Mouse (Mus musculus): ENCODE measurements around the gene Fsd1l. TPM values are rescaled to one million over a fixed set of nuclear protein-coding genes. Genes with fewer than 3 reads are reported as not detected.

Gene Fsd1l
- total and polyA plus RNA-seq, 3 experiments, result 0.25 to 0.39 (median 0.26) TPM

DNA sequence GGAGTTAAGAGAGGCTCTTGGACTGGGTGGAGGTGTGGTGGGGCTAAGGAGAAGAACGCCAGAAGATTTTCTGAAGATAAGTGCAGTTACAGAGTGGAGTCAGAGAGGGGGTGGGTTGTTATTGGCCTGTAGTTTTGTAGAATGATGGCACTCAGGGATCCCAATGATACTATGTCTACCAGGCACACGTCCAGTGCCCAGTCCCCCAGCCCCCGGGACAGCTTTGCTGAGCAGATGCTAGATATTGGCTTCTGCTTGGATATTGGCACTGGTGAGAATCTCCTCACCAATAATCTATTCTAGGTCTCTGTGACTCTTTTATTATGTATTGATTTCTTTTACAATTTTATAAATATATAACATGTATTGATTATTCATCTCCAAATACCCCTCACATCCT lies 6.0 kb upstream of the Fsd1l start:
- H3K36me3 ChIP-seq (replicated peaks in 1 of 2; ENCODE audit: control insufficient read depth in 1 of 2, insufficient read depth in 1 of 2, low read length in 1 of 2), result no peaks in the 10 kb centered on the region
- no peak overlapping the region for H3K4me2 ChIP-seq (ENCODE audit: insufficient read depth, low read depth, poor library complexity, severe bottlenecking)
- dilution Hi-C loops (cut with MboI; ENCODE audit: extremely low pct_ligation_motif_present, extremely low pct_unique_long_range_greater_than_20kb, low sequenced_read_pairs) (no loop called here), in situ Hi-C loops (cut with MboI; ENCODE audit: low pct_ligation_motif_present, low pct_unique_long_range_greater_than_20kb, low sequenced_read_pairs) (loop anchor here (10.0 kb wide), 1 partner anchor 90 kb away; the partner anchor contains the start of gene Fktn)
- no peak for DNase-seq (ENCODE audit: extremely low read depth)
- peaks cover 2% of the 10 kb centered on the region for H3K27me3 ChIP-seq (replicated peaks)
- no peak for TF ChIP-seq PAX5 (IDR thresholded peaks at IDR 0.05; ENCODE audit: low read length)
- TF ChIP-seq KAT2A (IDR thresholded peaks at IDR 0.05; ENCODE audit: insufficient replicate concordance, low read length), result no peak
- TF ChIP-seq GABPA (IDR thresholded peaks at IDR 0.05; ENCODE audit: insufficient replicate concordance, low read depth, low read length), result no peak
- peaks cover 4 to 11% of the 10 kb centered on the region in 2 experiments for H3K4me1 ChIP-seq (ENCODE audit: control insufficient read depth in 1 of 2, insufficient read depth in 2 of 2)
- no peaks in the 10 kb centered on the region for H3K79me2 ChIP-seq (replicated peaks; ENCODE audit: control insufficient read depth, extremely low read depth, insufficient read depth, poor library complexity, severe bottlenecking)
- no peak overlapping the region for H3K4me3 ChIP-seq (replicated peaks in 1 of 3; ENCODE audit: low read depth in 2 of 3, low read length in 2 of 3, poor library complexity in 1 of 3)
- H3K27ac ChIP-seq (ENCODE audit: insufficient read depth, low read depth), result no peak overlapping the region
- no peak overlapping the region for H3K9ac ChIP-seq (ENCODE audit: insufficient read depth, low read depth)
- H3K9me3 ChIP-seq (replicated peaks; ENCODE audit: low read length), result no peaks in the 10 kb centered on the region

GRCm38 (mm10) chr4:53628924-53629323 lies 2.3 kb upstream of the Fsd1l start:
- Histone ChIP-seq H3K4me1 (ENCODE audit: control insufficient read depth in 1 of 2, insufficient read depth in 2 of 2) (no peaks in the 10 kb centered on the region; a peak in 1 of 4 replicates), H3K4me2 (ENCODE audit: insufficient read depth, low read depth, poor library complexity, severe bottlenecking) (no peak overlapping the region), H3K9me3 (replicated peaks; ENCODE audit: low read length) (no peaks in the 10 kb centered on the region), H3K4me3 (replicated peaks in 1 of 3; ENCODE audit: low read depth in 2 of 3, low read length in 2 of 3, poor library complexity in 1 of 3) (no peak overlapping the region), H3K36me3 (replicated peaks in 1 of 2; ENCODE audit: control insufficient read depth in 1 of 2, insufficient read depth in 1 of 2, low read length in 1 of 2) (no peaks in the 10 kb centered on the region), H3K27ac (ENCODE audit: insufficient read depth, low read depth) (no peak overlapping the region), H3K79me2 (replicated peaks; ENCODE audit: control insufficient read depth, extremely low read depth, insufficient read depth, poor library complexity, severe bottlenecking) (no peaks in the 10 kb centered on the region), H3K27me3 (replicated peaks) (peaks cover 12% of the 10 kb centered on the region), H3K9ac (ENCODE audit: insufficient read depth, low read depth) (no peak overlapping the region)
- TF ChIP-seq POLR2AphosphoS2 (IDR thresholded peaks at IDR 0.05; ENCODE audit: low read depth, low read length), result no peak
- TF ChIP-seq HCFC1 (IDR thresholded peaks at IDR 0.05; ENCODE audit: low read depth, low read length), result no peak
- TF ChIP-seq KAT2A (IDR thresholded peaks at IDR 0.05; ENCODE audit: insufficient replicate concordance, low read length), result no peak
- no peak for TF ChIP-seq CTCF (conservative IDR thresholded peaks at IDR 0.05 in 1 of 2, IDR thresholded peaks at IDR 0.05 in 1 of 2; ENCODE audit: low read depth in 2 of 2, low read length in 2 of 2)
- no peak for TF ChIP-seq CHD2 (IDR thresholded peaks at IDR 0.05; ENCODE audit: low read length)
- TF ChIP-seq TBP (conservative IDR thresholded peaks at IDR 0.05; ENCODE audit: low read depth, low read length), result no peak
- no peak for TF ChIP-seq MYC (IDR thresholded peaks at IDR 0.05; ENCODE audit: low read depth, low read length)
- TF ChIP-seq ZKSCAN1 (IDR thresholded peaks at IDR 0.05; ENCODE audit: borderline replicate concordance, low read depth, low read length), result no peak
- TF ChIP-seq UBTF (IDR thresholded peaks at IDR 0.05; ENCODE audit: low read depth, low read length), result no peak
- no peak for TF ChIP-seq ZC3H11A (IDR thresholded peaks at IDR 0.05; ENCODE audit: low read depth, low read length)
- TF ChIP-seq MAZ (IDR thresholded peaks at IDR 0.05; ENCODE audit: low read depth, low read length), result no peak
- TF ChIP-seq EP300 (IDR thresholded peaks at IDR 0.05; ENCODE audit: low read length), result no peak
- no peak for TF ChIP-seq POLR2A (IDR thresholded peaks at IDR 0.05; ENCODE audit: low read depth, low read length)
- in situ Hi-C loops (cut with MboI; ENCODE audit: low pct_ligation_motif_present, low pct_unique_long_range_greater_than_20kb, low sequenced_read_pairs), result loop anchor here (10.0 kb wide), 1 partner anchor 86 kb away; the partner anchor contains the start of gene Fktn
- dilution Hi-C loops (cut with MboI; ENCODE audit: extremely low pct_ligation_motif_present, extremely low pct_unique_long_range_greater_than_20kb, low sequenced_read_pairs), result no loop called here
- no peak for DNase-seq (ENCODE audit: extremely low read depth)

GRCm38 (mm10) chr4:53630963-53631315 lies 332 bp upstream of the Fsd1l start:
- Histone ChIP-seq H3K36me3 (replicated peaks in 1 of 2; ENCODE audit: control insufficient read depth in 1 of 2, insufficient read depth in 1 of 2, low read length in 1 of 2) (no peaks in the 10 kb centered on the region), H3K4me2 (ENCODE audit: insufficient read depth, low read depth, poor library complexity, severe bottlenecking) (0 out of 2 replicates have a peak overlapping the region, but pooled peaks have one; percentile 58), H3K27ac (ENCODE audit: insufficient read depth, low read depth) (no peak overlapping the region), H3K4me3 (replicated peaks in 1 of 3; ENCODE audit: low read depth in 2 of 3, low read length in 2 of 3, poor library complexity in 1 of 3) (peak overlapping the region in 2 of 3 experiments; percentile 54 to 60), H3K9me3 (replicated peaks; ENCODE audit: low read length) (no peaks in the 10 kb centered on the region), H3K9ac (ENCODE audit: insufficient read depth, low read depth) (no peak overlapping the region), H3K79me2 (replicated peaks; ENCODE audit: control insufficient read depth, extremely low read depth, insufficient read depth, poor library complexity, severe bottlenecking) (no peaks in the 10 kb centered on the region), H3K4me1 (ENCODE audit: control insufficient read depth in 1 of 2, insufficient read depth in 2 of 2) (no peaks in the 10 kb centered on the region; a peak in 1 of 4 replicates), H3K27me3 (replicated peaks) (peaks cover 12% of the 10 kb centered on the region)
- dilution Hi-C loops (cut with MboI; ENCODE audit: extremely low pct_ligation_motif_present, extremely low pct_unique_long_range_greater_than_20kb, low sequenced_read_pairs) (no loop called here), in situ Hi-C loops (cut with MboI; ENCODE audit: low pct_ligation_motif_present, low pct_unique_long_range_greater_than_20kb, low sequenced_read_pairs) (no loop called here)
- no peak for DNase-seq (ENCODE audit: extremely low read depth)
- TF ChIP-seq ZC3H11A (IDR thresholded peaks at IDR 0.05; ENCODE audit: low read depth, low read length), result no peak
- TF ChIP-seq ZNF384 (IDR thresholded peaks at IDR 0.05; ENCODE audit: low read depth, low read length), result no peak
- TF ChIP-seq TBP (conservative IDR thresholded peaks at IDR 0.05; ENCODE audit: low read depth, low read length), result no peak
- no peak for TF ChIP-seq PAX5 (IDR thresholded peaks at IDR 0.05; ENCODE audit: low read length)
- TF ChIP-seq SMC3 (IDR thresholded peaks at IDR 0.05; ENCODE audit: low read depth, low read length), result no peak
- no peak for TF ChIP-seq JUND (conservative IDR thresholded peaks at IDR 0.05; ENCODE audit: low read depth, low read length)
- TF ChIP-seq MXI1 (IDR thresholded peaks at IDR 0.05; ENCODE audit: low read depth, low read length), result no peak
- TF ChIP-seq TCF12 (IDR thresholded peaks at IDR 0.05; ENCODE audit: low read depth, low read length), result no peak
- TF ChIP-seq E2F4 (IDR thresholded peaks at IDR 0.05; ENCODE audit: insufficient replicate concordance, low read depth, low read length), result no peak
- no peak for TF ChIP-seq ELF1 (IDR thresholded peaks at IDR 0.05; ENCODE audit: low read depth, low read length)
- TF ChIP-seq RCOR1 (conservative IDR thresholded peaks at IDR 0.05; ENCODE audit: low read depth, low read length), result no peak
- no peak for TF ChIP-seq POLR2A (IDR thresholded peaks at IDR 0.05; ENCODE audit: low read depth, low read length)
- TF ChIP-seq EP300 (IDR thresholded peaks at IDR 0.05; ENCODE audit: low read length), result no peak
- no peak for TF ChIP-seq UBTF (IDR thresholded peaks at IDR 0.05; ENCODE audit: low read depth, low read length)
- TF ChIP-seq USF2 (conservative IDR thresholded peaks at IDR 0.05; ENCODE audit: low read depth, low read length), result no peak
- TF ChIP-seq KAT2A (IDR thresholded peaks at IDR 0.05; ENCODE audit: insufficient replicate concordance, low read length), result no peak
- TF ChIP-seq CHD2 (IDR thresholded peaks at IDR 0.05; ENCODE audit: low read length), result no peak

Data from CH12.LX (cell line).